Mouse (Mus musculus) heart, postnatal 0 days (tissue): ENCODE data around the gene Fam221b. TPM values are rescaled to one million over a fixed set of nuclear protein-coding genes. Genes with fewer than 3 reads are reported as not detected.

Experiments
- ATAC-seq: fragments of 200-750 bp; cut with Nextera tagmentation; 2 replicates; pipeline ENCODE4 v1.8.0; 2017; ENCODE audit warnings: low read depth, moderate number of reproducible peaks, moderate library complexity; ENCODE audit not compliant: insufficient read depth
- DNase-seq: peaks from one replicate; pipeline ENCODE4 v3.0.0-alpha.2; 2016; ENCODE audit warnings: low spot score
- H3K27ac ChIP-seq: fragments of 300-500 bp; sonication (generic); 2 replicates; pipeline ENCODE4 v1.5.1; 2014; ENCODE audit warnings: low read depth, mild to moderate bottlenecking
- H3K27me3 ChIP-seq: fragments of 300-500 bp; sonication (generic); 2 replicates; pipeline ENCODE4 v1.6.1; 2014; ENCODE audit warnings: low read length, mixed read lengths; ENCODE audit not compliant: control insufficient read depth, insufficient read depth
- H3K36me3 ChIP-seq: fragments of 300-500 bp; sonication (generic); replicated peaks from 2 replicates; pipeline ENCODE4 v1.6.1; 2014; ENCODE audit warnings: low read length, mixed read lengths; ENCODE audit not compliant: control insufficient read depth, insufficient read depth
- H3K4me1 ChIP-seq: fragments of 300-500 bp; sonication (generic); 2 replicates; pipeline ENCODE4 v1.6.1; 2014; ENCODE audit warnings: antibody characterized with exemption; ENCODE audit not compliant: control insufficient read depth, insufficient read depth
- H3K4me2 ChIP-seq: fragments of 300-500 bp; sonication (generic); 2 replicates; pipeline ENCODE4 v1.6.1; 2014; ENCODE audit warnings: low read depth, mild to moderate bottlenecking, low read length, moderate library complexity
- H3K4me3 ChIP-seq: fragments of 300-500 bp; sonication (generic); 2 replicates; pipeline ENCODE4 v1.5.1; 2014; ENCODE audit warnings: low read depth, low read length
- H3K9ac ChIP-seq: fragments of 300-500 bp; sonication (generic); replicated peaks from 2 replicates; pipeline ENCODE4 v1.6.1; 2014; ENCODE audit warnings: low read depth, low read length, mixed read lengths
- H3K9me3 ChIP-seq: fragments of 300-500 bp; sonication (generic); replicated peaks from 2 replicates; pipeline ENCODE4 v1.6.1; 2016; ENCODE audit warnings: low read length; ENCODE audit not compliant: control insufficient read depth
- CTCF ChIP-seq: IDR thresholded peaks from 2 replicates; pipeline ENCODE4 v1.5.1; 2016; ENCODE audit warnings: antibody characterized with exemption, control low read depth, low read depth
- EP300 ChIP-seq: IDR thresholded peaks from 2 replicates; pipeline ENCODE4 v1.6.1; 2016; ENCODE audit warnings: antibody characterized with exemption, low read depth
- WGBS: fragments of 180-500 bp; shearing (Covaris S2); extraction: QIAGEN DNeasy Blood & Tissue Kit; methylation state at CpG from one replicate; pipeline ENCODE4 v1.1.7; 2014; 5-methylcytosine and 5-hydroxymethylcytosine counted together
- polyA plus RNA-seq: library from polyadenylated mRNA; unstranded; fragments of >200 nt; fragmentation: Nextera tagmentation; extraction: Ambion mirVana; gene quantifications from 2 replicates; pipeline ENCODE4 v1.2.1, GENCODE M21; 2015
- total RNA-seq: library from RNA; depleted of rRNA; stranded (reverse); fragments of >200 nt; gene quantifications from 2 replicates; pipeline ENCODE4 v1.2.3, GENCODE M21; 2014; ENCODE audit warnings: low replicate concordance

The Fam221b gene
- total and polyA plus RNA-seq, 2 experiments from 2014 or later: 4.0 TPM; not detected in 1

DNA sequence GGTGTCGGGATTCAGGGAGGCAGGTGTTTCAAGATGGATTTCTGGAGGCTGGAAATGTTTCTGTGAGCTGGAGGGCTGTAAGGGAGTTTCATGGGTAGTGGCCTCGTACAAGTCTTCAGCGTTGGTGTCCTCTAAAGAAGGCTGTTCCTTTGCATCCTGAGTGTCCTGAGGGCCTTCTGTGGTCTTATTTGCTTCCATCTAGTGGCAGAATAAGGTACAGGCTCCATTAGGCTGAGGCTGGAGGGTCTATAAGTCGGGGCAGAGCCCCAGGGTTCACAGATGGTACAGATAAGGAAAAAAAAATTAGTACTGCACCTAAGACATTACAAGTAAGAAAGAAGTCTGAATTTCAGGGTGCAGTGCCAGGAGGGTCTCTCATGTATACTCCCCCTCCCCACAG, 2.5 kb downstream of the Fam221b start:
- ATAC-seq (no peak), DNase-seq (no peak)
- no peaks in the 10 kb centered on the region for H3K9me3 ChIP-seq
- no peak overlapping the region for H3K9ac ChIP-seq
- no peak for TF ChIP-seq EP300
- TF ChIP-seq CTCF: peak; percentile 63
- H3K4me1 ChIP-seq: 0 out of 2 replicates have a peak, but pooled peaks cover 8% of the 10 kb centered on the region
- WGBS: 12% methylated on average over 4 of the region's 4 CpGs
- H3K27me3 ChIP-seq: peaks cover 23% of the 10 kb centered on the region
- H3K4me2 ChIP-seq: no peak overlapping the region
- no peaks in the 10 kb centered on the region for H3K36me3 ChIP-seq
- H3K4me3 ChIP-seq: no peak overlapping the region
- no peak overlapping the region for H3K27ac ChIP-seq

GRCm38 (mm10) chr4:43657146-43657545, 11.8 kb downstream of the Fam221b start:
- WGBS: 64% methylated on average over 4 of the region's 4 CpGs
- no peak overlapping the region for H3K9ac ChIP-seq

GRCm38 (mm10) chr4:43656339-43657109, 12.4 kb downstream of the Fam221b start, which contains the start of gene Hint2:
TSS of gene Hint2 (minus strand) at chr4:43656466.
- Histone ChIP-seq H3K4me2 (peak within 1 kb of the TSS; percentile 82), H3K4me1 (peaks cover 8% of the 10 kb centered on the region), H3K36me3 (no peaks in the 10 kb centered on the region), H3K27me3 (no peaks in the 10 kb centered on the region), H3K27ac (peak within 1 kb of the TSS; percentile 98), H3K4me3 (peak within 1 kb of the TSS; percentile 97), H3K9me3 (no peaks in the 10 kb centered on the region), H3K9ac (peak within 1 kb of the TSS; percentile 87)
- WGBS: 1% methylated on average over 34 of the region's 34 CpGs
- TF ChIP-seq EP300 (no peak), CTCF (no peak)
- ATAC-seq (peak; percentile 96), DNase-seq (peak; percentile 99)

More at GRCm38 (mm10) chr4:43657146-43657545, 11.8 kb downstream of the Fam221b start:
- TF ChIP-seq CTCF (no peak), EP300 (no peak)
- no peak overlapping the region for H3K27ac ChIP-seq
- peaks cover 8% of the 10 kb centered on the region for H3K4me1 ChIP-seq
- DNase-seq (no peak), ATAC-seq (no peak)
- no peaks in the 10 kb centered on the region for H3K9me3 ChIP-seq
- peak overlapping the region; percentile 82 for H3K4me2 ChIP-seq
- 0 out of 2 replicates have a peak, but pooled peaks cover 4% of the 10 kb centered on the region for H3K27me3 ChIP-seq
- H3K4me3 ChIP-seq: peak overlapping the region; percentile 97
- no peaks in the 10 kb centered on the region for H3K36me3 ChIP-seq

- Histone ChIP-seq H3K4me1 (peaks cover 8% of the 10 kb centered on the region), H3K27ac (peak overlapping the region; percentile 98), H3K4me2 (peak overlapping the region; percentile 82), H3K27me3 (no peaks in the 10 kb centered on the region), H3K9me3 (no peaks in the 10 kb centered on the region), H3K4me3 (peak overlapping the region; percentile 97), H3K36me3 (peaks cover 3% of the 10 kb centered on the region; the same call in 1 of the 2 replicates), H3K9ac (peak overlapping the region; percentile 87)
- WGBS: 4% methylated on average over 34 of the region's 34 CpGs
- DNase-seq (no peak), ATAC-seq (peak; percentile 34)
- TF ChIP-seq CTCF (no peak), EP300 (no peak)
Observed at GRCm38 (mm10) chr4:43655656-43656338, 13.1 kb downstream of the Fam221b start.

DNA sequence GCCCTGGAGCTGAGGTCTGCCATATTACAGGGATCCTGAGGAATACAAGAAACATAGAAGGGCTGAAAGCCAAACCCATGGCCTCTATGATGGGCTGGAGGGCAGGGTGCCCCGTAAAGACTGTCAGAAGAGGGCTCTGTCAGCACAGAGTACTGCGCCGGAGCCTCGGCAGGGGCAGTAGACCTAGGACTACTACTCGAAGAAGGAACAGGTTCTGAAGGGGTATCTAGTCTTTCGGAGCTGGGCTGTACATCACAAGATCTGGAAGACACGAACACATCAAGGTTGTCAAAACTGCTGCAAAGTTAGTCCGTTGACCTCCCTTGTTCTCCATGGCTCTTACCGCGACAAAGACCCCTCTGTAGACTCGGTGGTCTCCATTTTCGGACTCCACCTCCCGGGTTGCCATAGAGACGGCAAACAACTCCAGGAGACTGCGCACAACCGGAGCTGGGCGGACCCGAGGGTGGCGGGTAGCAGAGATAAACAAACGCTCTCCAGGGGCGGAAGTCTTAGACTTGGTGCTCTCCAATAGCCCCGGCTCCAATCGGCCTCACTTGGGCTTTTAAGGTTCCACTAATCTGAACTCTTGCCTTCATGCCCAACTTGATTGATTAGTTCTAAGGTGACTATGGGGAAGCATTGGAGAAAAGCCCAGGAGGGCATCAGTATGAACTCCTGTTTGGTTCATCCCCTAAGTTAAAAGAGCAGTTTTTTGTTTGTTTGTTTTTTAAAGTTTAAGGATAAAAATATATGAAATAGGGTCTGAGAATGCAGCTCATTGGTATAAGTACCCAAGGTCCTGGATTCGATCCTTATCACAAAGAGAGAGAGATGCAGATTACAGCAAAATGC, 15.6 kb downstream of the Fam221b start, which contains the start of gene Spag8:
TSS of gene Spag8 (minus strand) at position 434 of the 855 bp plus-strand sequence.
- Histone ChIP-seq H3K4me2 (peak within 1 kb of the TSS; percentile 43), H3K9ac (no peak within 1 kb of the TSS), H3K27me3 (no peaks in the 10 kb centered on the region), H3K4me3 (no peak within 1 kb of the TSS), H3K36me3 (peaks cover 14% of the 10 kb centered on the region), H3K4me1 (peaks cover 8% of the 10 kb centered on the region), H3K9me3 (peaks cover 7% of the 10 kb centered on the region), H3K27ac (no peak within 1 kb of the TSS)
- ATAC-seq (no peak), DNase-seq (no peak)
- no peak for TF ChIP-seq CTCF
- no peak for TF ChIP-seq EP300
- WGBS: 15% methylated on average over 24 of the region's 24 CpGs
